Mouse (Mus musculus): ENCODE results near the gene Spag6. TPM values are rescaled to one million over a fixed set of nuclear protein-coding genes. Genes with fewer than 3 reads are reported as not detected.
A peak's percentile ranks its signal among the peaks of the same experiment; 100 is the strongest.

Gene Spag6
- polyA plus RNA-seq, 1 experiment = 0.51 TPM

- 12% methylated on average over 4 of the region's 4 CpGs for WGBS
- H3K36me3 ChIP-seq (ENCODE audit: control insufficient read depth, insufficient read depth, low read length) = no peaks in the 10 kb centered on the region
- TF ChIP-seq POLR2A (IDR thresholded peaks at IDR 0.05; ENCODE audit: low read depth, low read length) = no peak
- no peak for TF ChIP-seq CTCF (IDR thresholded peaks at IDR 0.05; ENCODE audit: extremely low read depth, insufficient read depth, insufficient read length, insufficient replicate concordance)
- no peak overlapping the region for H3K4me3 ChIP-seq (ENCODE audit: extremely low read depth, insufficient read depth, insufficient read length)
- DNase-seq (ENCODE audit: low read depth in 1 of 2, low spot score in 2 of 2) = no peak
- peaks cover 6% of the 10 kb centered on the region; the same call in 1 of the 2 replicates for H3K4me1 ChIP-seq (ENCODE audit: control insufficient read depth, insufficient read depth, insufficient read length)
- H3K27me3 ChIP-seq (ENCODE audit: control insufficient read depth, insufficient read depth, low read length) = peaks cover 26% of the 10 kb centered on the region
- H3K27ac ChIP-seq (ENCODE audit: insufficient read depth, low read length) = no peak overlapping the region
Observed at GRCm38 (mm10) chr2:18697591-18698244, 3.9 kb downstream of the Spag6 start.

DNA sequence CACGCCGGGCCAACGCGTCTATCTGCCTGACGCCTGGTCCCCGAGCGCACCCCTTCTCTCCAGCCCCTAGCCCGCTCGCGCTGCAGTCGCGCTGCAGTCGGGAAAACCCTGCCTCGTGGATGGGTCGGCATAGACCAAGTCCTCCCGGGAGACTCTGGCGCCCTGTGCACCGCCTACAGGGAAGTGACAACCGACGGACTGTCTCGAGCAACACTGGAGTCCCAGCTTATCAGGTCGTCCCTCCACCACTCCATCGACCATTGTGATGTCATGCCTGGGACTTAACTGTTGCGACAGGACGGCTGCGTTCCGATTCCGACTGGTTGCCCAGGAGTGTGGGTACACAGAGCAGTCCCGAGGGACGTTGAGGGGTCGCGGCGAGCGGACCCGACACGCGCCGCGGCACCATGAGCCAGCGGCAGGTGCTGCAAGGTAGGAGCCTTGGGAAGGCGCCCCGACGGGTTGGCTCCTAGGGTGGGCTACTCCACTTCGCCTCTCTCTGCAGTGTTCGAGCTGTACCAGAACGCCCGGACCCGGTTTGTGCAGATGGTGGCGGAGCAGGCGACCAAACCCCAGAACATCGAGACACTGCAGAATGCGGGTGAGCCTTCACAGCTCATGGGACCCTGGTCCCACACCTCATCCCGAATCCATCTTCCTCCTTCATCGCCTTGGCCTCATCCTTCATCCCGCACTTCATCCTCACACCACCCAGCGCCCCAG is 5.0 kb downstream of the Spag6 start:
- Histone ChIP-seq H3K4me3 (ENCODE audit: extremely low read depth, insufficient read depth, insufficient read length) (peak overlapping the region; percentile 0; the same call in 1 of the 2 replicates), H3K27me3 (ENCODE audit: control insufficient read depth, insufficient read depth, low read length) (peaks cover 26% of the 10 kb centered on the region), H3K27ac (ENCODE audit: insufficient read depth, low read length) (no peak overlapping the region), H3K4me1 (ENCODE audit: control insufficient read depth, insufficient read depth, insufficient read length) (peaks cover 6% of the 10 kb centered on the region; the same call in 1 of the 2 replicates), H3K36me3 (ENCODE audit: control insufficient read depth, insufficient read depth, low read length) (no peaks in the 10 kb centered on the region)
- DNase-seq (ENCODE audit: low read depth in 1 of 2, low spot score in 2 of 2) = no peak
- 3% methylated on average over 56 of the region's 56 CpGs for WGBS
- TF ChIP-seq CTCF (IDR thresholded peaks at IDR 0.05; ENCODE audit: extremely low read depth, insufficient read depth, insufficient read length, insufficient replicate concordance) = no peak
- TF ChIP-seq POLR2A (IDR thresholded peaks at IDR 0.05; ENCODE audit: low read depth, low read length) = no peak

- H3K4me3 ChIP-seq (ENCODE audit: extremely low read depth, insufficient read depth, insufficient read length) = no peak overlapping the region
- peaks cover 25% of the 10 kb centered on the region for H3K27me3 ChIP-seq (ENCODE audit: control insufficient read depth, insufficient read depth, low read length)
- peaks cover 6% of the 10 kb centered on the region; the same call in 1 of the 2 replicates for H3K4me1 ChIP-seq (ENCODE audit: control insufficient read depth, insufficient read depth, insufficient read length)
- no peak for TF ChIP-seq CTCF (IDR thresholded peaks at IDR 0.05; ENCODE audit: extremely low read depth, insufficient read depth, insufficient read length, insufficient replicate concordance)
- no peak for TF ChIP-seq POLR2A (IDR thresholded peaks at IDR 0.05; ENCODE audit: low read depth, low read length)
- H3K27ac ChIP-seq (ENCODE audit: insufficient read depth, low read length) = no peak overlapping the region
- H3K36me3 ChIP-seq (ENCODE audit: control insufficient read depth, insufficient read depth, low read length) = no peaks in the 10 kb centered on the region
- DNase-seq (ENCODE audit: low read depth in 1 of 2, low spot score in 2 of 2) = no peak
- WGBS = 9% methylated on average over 11 of the region's 11 CpGs
Observed at GRCm38 (mm10) chr2:18699401-18699990, 5.7 kb downstream of the Spag6 start.

- Histone ChIP-seq H3K4me1 (ENCODE audit: control insufficient read depth, insufficient read depth, insufficient read length) (no peaks in the 10 kb centered on the region), H3K4me3 (ENCODE audit: extremely low read depth, insufficient read depth, insufficient read length) (no peak overlapping the region), H3K27ac (ENCODE audit: insufficient read depth, low read length) (no peak overlapping the region), H3K27me3 (ENCODE audit: control insufficient read depth, insufficient read depth, low read length) (no peaks in the 10 kb centered on the region), H3K36me3 (ENCODE audit: control insufficient read depth, insufficient read depth, low read length) (no peaks in the 10 kb centered on the region)
- TF ChIP-seq POLR2A (IDR thresholded peaks at IDR 0.05; ENCODE audit: low read depth, low read length) (no peak), CTCF (IDR thresholded peaks at IDR 0.05; ENCODE audit: extremely low read depth, insufficient read depth, insufficient read length, insufficient replicate concordance) (no peak)
- WGBS = 42% methylated on average over 3 of the region's 3 CpGs
- DNase-seq (ENCODE audit: low read depth in 1 of 2, low spot score in 2 of 2) = no peak
Observed at GRCm38 (mm10) chr2:18710356-18710755, 16.5 kb downstream of the Spag6 start.

- DNase-seq (ENCODE audit: low read depth in 1 of 2, low spot score in 2 of 2) = no peak
- TF ChIP-seq POLR2A (IDR thresholded peaks at IDR 0.05; ENCODE audit: low read depth, low read length) = no peak
- TF ChIP-seq CTCF (IDR thresholded peaks at IDR 0.05; ENCODE audit: extremely low read depth, insufficient read depth, insufficient read length, insufficient replicate concordance) = no peak
- Histone ChIP-seq H3K4me3 (ENCODE audit: extremely low read depth, insufficient read depth, insufficient read length) (no peak overlapping the region), H3K27ac (ENCODE audit: insufficient read depth, low read length) (no peak overlapping the region), H3K4me1 (ENCODE audit: control insufficient read depth, insufficient read depth, insufficient read length) (no peaks in the 10 kb centered on the region), H3K27me3 (ENCODE audit: control insufficient read depth, insufficient read depth, low read length) (no peaks in the 10 kb centered on the region), H3K36me3 (ENCODE audit: control insufficient read depth, insufficient read depth, low read length) (no peaks in the 10 kb centered on the region)
- WGBS = 90% methylated on average over 2 of the region's 2 CpGs
Observed at GRCm38 (mm10) chr2:18713071-18713470, 19.2 kb downstream of the Spag6 start.

DNA sequence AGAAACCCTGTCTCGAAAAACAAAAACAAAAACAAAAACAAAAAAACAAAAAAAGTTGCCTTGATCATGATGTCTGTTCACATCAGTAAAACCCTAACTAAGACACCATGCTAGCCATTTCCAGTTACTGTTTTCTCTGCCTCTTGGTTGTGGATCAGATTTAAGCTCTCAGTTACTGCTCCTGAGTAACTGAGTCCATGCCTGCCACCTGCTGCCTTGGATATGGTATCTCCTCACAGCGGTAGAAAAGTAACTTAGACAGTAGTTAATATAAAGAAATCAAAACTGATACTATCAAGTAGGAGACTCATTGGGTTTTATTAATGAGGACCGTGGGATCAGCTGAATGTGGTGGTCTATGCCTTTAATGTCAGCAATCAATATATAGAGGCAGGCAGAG is 20.5 kb downstream of the Spag6 start:
- DNase-seq (ENCODE audit: low read depth in 1 of 2, low spot score in 2 of 2) = no peak
- TF ChIP-seq CTCF (IDR thresholded peaks at IDR 0.05; ENCODE audit: extremely low read depth, insufficient read depth, insufficient read length, insufficient replicate concordance) (no peak), POLR2A (IDR thresholded peaks at IDR 0.05; ENCODE audit: low read depth, low read length) (no peak)
- Histone ChIP-seq H3K4me1 (ENCODE audit: control insufficient read depth, insufficient read depth, insufficient read length) (no peaks in the 10 kb centered on the region), H3K27me3 (ENCODE audit: control insufficient read depth, insufficient read depth, low read length) (no peaks in the 10 kb centered on the region), H3K36me3 (ENCODE audit: control insufficient read depth, insufficient read depth, low read length) (no peaks in the 10 kb centered on the region), H3K27ac (ENCODE audit: insufficient read depth, low read length) (no peak overlapping the region), H3K4me3 (ENCODE audit: extremely low read depth, insufficient read depth, insufficient read length) (no peak overlapping the region)
- 80% methylated on average over 3 of the region's 3 CpGs for WGBS
